Mouse (Mus musculus) inflammation-experienced regulatory T-cells, adult 6 months (primary cell): ENCODE measurements around the gene Hnrnpab. TPM values are rescaled to one million over a fixed set of nuclear protein-coding genes. Genes with fewer than 3 reads are reported as not detected.

Experiments used
- ATAC-seq: one replicate; pipeline ENCODE4 v1.8.0; 2017
- polyA plus RNA-seq, 3 experiments: library from polyadenylated mRNA; unstranded; fragments of 100-300 nt; shearing (Covaris generic); gene quantifications; one replicate each; pipeline ENCODE4 v1.2.1; 2017

Gene Hnrnpab
- 10 to 100 TPM; 32.6 to 39.5 (median 35.5) TPM for polyA plus RNA-seq

- ATAC-seq, result peak; percentile 86
Observed at GRCm38 (mm10) chr11:51606447-51607095, at the start of gene Hnrnpab. TSS of gene Hnrnpab (minus strand) at chr11:51606847.

- ATAC-seq, result no peak
Observed at GRCm38 (mm10) chr11:51654891-51655290, 48.2 kb upstream of the Hnrnpab start.

- ATAC-seq, result no peak
Observed at GRCm38 (mm10) chr11:51653736-51654135, 47.1 kb upstream of the Hnrnpab start.

- no peak for ATAC-seq
Observed at GRCm38 (mm10) chr11:51652889-51653418, 46.3 kb upstream of the Hnrnpab start.

GRCm38 (mm10) chr11:51650691-51651515, 44.3 kb upstream of the Hnrnpab start, which contains the start of the genes N4bp3 and D930048N14Rik:
TSS of gene N4bp3 (minus strand) at chr11:51650842.
TSS of gene D930048N14Rik (plus strand) at chr11:51650954.
- peak; percentile 81 for ATAC-seq

GRCm38 (mm10) chr11:51650261-51650660, 43.6 kb upstream of the Hnrnpab start:
- peak; percentile 17 for ATAC-seq

GRCm38 (mm10) chr11:51649889-51650199, 43.2 kb upstream of the Hnrnpab start:
- ATAC-seq, result peak; percentile 39

- ATAC-seq, result no peak
Observed at GRCm38 (mm10) chr11:51649111-51649888, 42.7 kb upstream of the Hnrnpab start.

- ATAC-seq, result no peak
Observed at GRCm38 (mm10) chr11:51648566-51648965, 41.9 kb upstream of the Hnrnpab start.

GRCm38 (mm10) chr11:51646751-51647667, 40.4 kb upstream of the Hnrnpab start:
- ATAC-seq, result no peak

GRCm38 (mm10) chr11:51646245-51646644, 39.6 kb upstream of the Hnrnpab start:
- no peak for ATAC-seq

- ATAC-seq, result no peak
Observed at GRCm38 (mm10) chr11:51645293-51645692, 38.6 kb upstream of the Hnrnpab start.

GRCm38 (mm10) chr11:51644217-51644616, 37.6 kb upstream of the Hnrnpab start:
- ATAC-seq, result no peak

GRCm38 (mm10) chr11:51643761-51644160, 37.1 kb upstream of the Hnrnpab start:
- no peak for ATAC-seq

- no peak for ATAC-seq
Observed at GRCm38 (mm10) chr11:51643202-51643601, 36.6 kb upstream of the Hnrnpab start.

GRCm38 (mm10) chr11:51640748-51641147, 34.1 kb upstream of the Hnrnpab start:
- no peak for ATAC-seq

GRCm38 (mm10) chr11:51638497-51638896, 31.9 kb upstream of the Hnrnpab start:
- no peak for ATAC-seq

- ATAC-seq, result peak; percentile 26
Observed at GRCm38 (mm10) chr11:51637971-51638414, 31.3 kb upstream of the Hnrnpab start.

- peak; percentile 41 for ATAC-seq
Observed at GRCm38 (mm10) chr11:51636323-51636684, 29.7 kb upstream of the Hnrnpab start.

- peak; percentile 81 for ATAC-seq
Observed at GRCm38 (mm10) chr11:51635525-51636322, 29.1 kb upstream of the Hnrnpab start, which contains the start of gene Rmnd5b. TSS of gene Rmnd5b (minus strand) at chr11:51635896.

- no peak for ATAC-seq
Observed at GRCm38 (mm10) chr11:51635127-51635524, 28.5 kb upstream of the Hnrnpab start.
